Mouse (Mus musculus) urinary bladder, postnatal 10 days (tissue): ENCODE measurements around the gene Cotl1.

Source experiments
- DNase-seq: peaks from one replicate; pipeline ENCODE4 v3.0.0; 2022; ENCODE audit warnings: low spot score

Gene Cotl1

GRCm38 (mm10) chr8:119786871-119787270 lies 53.5 kb downstream of the Cotl1 start:
- DNase-seq = no peak

GRCm38 (mm10) chr8:119785764-119786405 lies 54.5 kb downstream of the Cotl1 start:
- DNase-seq = no peak

- no peak for DNase-seq
Measured at GRCm38 (mm10) chr8:119784676-119785075, 55.7 kb downstream of the Cotl1 start.

DNA sequence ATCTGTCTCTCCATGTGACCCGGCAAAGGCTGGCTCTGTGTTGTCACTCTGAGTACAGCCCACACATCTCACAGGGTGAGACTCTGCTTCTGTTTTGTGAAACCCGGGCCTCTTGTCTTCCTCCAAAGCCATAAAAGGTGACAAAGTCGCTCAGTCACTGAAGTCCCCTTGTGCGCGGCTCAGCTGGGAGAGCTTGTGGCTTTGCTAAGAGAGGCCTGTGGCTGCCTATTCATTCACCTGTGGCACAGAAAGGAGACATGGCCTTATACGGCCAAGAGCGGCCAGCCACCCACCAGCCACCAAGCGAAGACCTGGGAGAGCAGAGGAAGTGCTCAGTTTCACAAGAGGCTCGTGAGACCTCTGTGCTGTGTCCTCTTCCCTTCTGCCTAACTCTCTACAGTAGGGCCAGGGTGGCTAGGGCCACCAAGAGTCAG lies 56.2 kb downstream of the Cotl1 start:
- DNase-seq = no peak

GRCm38 (mm10) chr8:119783579-119783978 lies 56.8 kb downstream of the Cotl1 start:
- no peak for DNase-seq

DNA sequence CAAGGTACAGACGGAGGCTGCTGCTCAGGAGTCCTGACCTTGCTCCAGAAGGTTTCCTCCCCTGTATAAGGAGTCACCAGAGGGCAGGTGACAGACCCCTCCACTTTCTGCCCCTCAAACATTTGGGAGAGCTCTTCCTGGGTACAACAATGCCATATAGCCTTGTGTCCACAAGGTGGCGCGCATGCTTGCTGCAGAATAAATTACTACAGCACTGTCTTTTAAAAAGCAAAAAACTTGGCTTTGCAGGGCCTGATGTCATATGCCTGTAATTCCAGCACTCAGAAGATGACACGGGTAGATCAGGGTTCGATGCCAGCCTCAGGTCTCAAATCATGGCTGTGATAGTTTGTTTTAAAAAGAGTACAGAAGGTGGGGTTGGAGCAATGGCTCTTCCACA lies 57.6 kb downstream of the Cotl1 start:
- peak; percentile 52 for DNase-seq

DNA sequence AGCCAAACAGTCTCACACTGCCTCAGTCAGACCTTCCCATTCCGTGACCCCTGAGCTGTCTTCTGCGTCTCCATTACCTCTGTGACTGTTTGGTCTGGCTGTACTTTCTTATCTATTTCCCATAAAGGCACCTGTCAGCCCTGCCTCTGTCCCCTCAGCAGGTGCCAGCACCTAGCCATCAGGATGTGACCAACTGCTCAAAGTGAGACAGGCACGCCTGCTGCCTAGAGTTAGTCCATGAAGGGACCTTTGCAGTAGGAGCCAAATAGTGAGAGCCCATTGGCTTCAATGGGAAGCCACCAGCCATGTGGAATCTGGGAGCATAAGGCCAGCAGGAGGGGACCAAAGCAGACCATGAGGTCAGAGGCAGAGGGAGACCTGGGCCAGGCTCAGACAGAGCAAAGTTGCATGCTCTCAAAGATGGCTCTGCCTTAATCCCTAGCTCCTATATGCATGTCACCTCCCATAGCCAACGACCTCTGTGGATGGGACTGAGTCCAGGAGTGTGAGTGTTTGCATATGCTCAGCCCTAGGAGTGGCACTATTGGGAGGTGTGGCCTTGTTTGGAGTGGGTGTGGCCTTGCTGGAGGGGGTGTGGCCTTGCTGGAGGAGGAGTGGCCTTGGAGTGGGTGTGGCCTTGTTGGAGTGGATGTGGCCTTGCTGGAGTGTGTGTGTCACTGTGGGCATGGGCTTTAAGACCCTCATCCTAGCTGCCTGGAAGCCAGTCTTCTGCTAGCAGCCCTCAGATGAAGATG lies 59.1 kb downstream of the Cotl1 start:
- DNase-seq = no peak

DNA sequence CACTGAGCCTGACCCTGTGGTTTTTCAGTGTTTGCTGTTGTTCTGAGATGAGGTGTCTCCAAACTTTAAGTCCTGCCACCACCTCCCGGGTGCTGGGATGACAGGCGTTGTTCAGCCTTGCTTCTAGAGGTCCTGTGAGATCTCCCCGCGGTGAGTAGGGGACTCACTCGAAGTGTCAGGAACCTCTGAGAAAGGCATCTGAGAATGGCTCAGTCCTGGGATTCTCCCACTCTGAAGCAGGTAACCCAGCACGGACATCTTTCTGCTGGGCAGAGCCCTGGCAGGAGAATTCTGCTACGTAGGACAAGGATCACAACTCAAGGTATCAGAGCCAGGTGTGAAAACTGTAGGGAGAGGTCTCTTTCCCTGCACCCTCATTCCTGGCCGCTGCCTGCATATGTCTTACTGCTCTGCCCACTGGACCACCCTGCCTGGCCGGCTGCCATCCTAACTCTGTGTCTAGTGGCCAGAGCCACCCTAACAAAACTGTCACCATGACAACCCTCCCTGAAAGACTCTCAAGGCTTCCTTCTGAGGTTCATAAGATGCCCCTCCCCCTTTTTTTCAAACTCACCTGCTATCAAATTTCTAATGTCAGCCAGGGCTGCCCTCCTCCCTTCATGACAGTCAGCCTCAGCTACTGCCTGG lies 59.8 kb downstream of the Cotl1 start:
- DNase-seq = no peak

DNA sequence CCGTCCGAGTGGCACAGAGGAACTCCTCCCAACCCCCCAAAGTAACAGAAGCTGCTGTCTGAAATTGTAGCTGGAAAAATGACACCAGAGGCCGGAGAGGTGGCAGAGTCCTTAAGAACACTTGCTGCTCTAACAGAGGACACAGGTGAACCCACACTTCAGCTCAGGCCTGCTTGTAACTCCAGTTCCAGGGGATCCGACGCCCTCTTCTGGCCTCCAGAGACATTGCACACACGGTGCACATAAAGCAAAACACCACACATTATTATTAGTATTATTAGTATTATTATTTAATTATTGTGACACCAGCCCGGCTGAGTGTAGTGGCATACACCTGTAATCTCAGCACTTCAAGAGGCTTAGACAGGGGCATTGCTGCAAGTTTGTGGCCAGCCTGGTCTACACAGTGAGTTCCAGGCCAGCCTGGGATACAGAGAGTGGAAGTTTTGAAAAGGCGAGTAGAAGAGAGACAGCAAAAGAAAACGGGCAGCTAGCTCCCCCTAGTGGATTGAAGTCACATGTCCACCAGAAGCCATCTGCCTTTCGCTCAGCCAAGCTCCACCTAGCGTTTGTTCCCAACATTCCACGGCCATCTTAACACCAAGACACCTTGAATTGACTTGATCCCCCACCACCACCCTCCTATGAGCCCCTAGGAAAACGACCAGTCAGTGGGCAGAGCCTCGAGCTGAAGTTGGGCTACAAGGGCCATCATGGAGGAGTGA lies 61.2 kb downstream of the Cotl1 start:
- DNase-seq = peak; percentile 59

- DNase-seq = peak; percentile 99
Measured at GRCm38 (mm10) chr8:119778263-119778662, 62.1 kb downstream of the Cotl1 start, which contains the start of gene Tldc1. Gene Tldc1 (minus strand): TSS chr8:119778416.

DNA sequence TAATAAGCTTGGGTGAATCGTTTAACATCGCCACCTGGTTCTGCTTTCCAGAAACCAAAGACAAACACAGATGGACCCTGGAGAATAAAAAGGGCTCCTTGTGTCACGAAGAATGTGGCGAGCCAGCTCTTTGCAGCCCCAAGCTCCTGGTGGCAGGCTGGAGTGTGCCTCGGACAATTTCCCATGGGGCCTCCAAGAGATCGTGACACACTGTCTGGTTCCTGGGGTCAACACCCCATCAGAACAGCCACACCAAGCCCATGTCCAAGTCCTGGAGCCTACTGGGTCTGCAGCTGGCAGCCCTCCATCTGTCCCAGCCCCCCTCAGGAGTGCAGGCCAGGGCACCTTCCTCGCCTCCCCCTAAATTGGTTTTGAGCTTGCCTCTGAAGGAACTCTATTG lies 62.6 kb downstream of the Cotl1 start:
- DNase-seq = no peak

DNA sequence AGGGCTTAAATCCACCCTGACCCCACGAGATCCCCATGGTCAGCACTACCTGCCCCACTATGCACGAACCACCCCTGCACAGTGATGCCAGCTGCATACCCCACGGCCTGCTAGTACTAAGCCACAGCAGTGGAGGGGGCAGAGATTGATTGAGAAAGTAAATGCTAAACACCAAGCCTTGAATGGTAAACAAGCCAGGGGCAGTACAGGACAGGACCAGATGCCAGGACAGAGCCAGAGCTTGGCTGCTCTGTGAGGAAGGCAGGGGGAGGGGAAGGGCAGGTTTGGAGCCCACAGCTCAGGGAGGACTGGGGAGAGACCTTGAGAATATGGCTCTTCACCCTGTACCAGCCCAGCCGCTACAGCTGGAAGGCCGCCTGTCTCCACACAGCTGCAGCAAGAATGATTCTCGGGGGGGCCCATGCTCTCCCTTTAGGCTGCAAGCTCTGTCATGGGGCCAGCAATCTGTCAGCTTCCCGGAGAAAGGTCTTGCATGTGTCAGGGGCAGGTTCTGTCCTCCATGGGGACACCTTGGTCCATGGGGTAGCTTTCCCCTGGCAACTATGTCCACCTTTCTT lies 63.6 kb downstream of the Cotl1 start:
- no peak for DNase-seq

DNA sequence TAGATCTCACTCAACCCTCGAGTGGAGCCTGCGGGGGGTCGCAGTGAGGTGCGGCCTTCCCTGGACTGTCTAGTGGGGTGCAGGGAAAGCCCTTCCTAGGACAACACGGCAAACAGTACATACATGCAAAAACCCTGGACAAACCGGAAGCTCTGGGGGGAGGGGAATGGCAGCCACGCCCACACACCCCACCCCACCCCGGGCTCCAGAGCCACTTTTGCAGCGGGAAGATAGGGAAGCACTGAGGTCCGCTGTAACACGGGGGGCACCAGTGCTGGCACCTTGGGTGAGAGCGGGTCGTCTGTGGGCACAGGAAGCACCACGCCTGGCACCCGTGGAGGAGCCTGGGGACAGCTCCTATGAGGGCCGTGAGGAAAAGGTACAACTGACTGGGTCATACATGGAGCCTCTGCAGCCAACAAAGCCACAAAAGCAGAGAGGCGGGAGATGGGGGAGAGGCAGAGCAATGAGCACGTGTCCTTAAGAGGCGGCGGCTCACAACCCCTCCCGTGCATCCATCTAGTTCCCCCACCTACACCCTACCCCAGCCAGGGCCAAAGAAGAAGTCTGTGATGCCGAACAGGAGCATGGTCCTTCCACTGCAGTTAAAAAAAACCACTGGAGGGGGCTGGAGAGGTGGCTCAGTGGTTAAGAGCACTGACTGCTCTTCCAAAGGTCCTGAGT lies 74.4 kb downstream of the Cotl1 start:
- no peak for DNase-seq

DNA sequence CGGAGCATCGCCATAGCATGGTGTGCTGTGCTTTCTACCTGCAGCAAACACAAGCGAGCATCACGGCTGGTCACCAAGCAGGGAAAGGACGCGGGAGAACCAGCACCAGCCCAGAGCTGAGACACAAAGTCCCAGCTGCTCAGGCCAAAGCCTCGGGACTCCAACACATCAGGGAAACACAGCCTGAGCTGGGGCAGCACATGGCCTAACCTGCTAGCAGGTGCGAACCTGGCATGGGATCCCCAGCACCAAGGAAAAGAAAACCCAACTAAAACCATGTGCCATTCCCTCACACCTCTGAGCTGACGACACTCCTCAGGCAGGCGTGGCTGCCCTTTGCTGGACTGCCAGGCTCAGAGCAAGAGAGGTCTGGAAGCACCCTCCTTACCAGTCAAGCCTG lies 75.0 kb downstream of the Cotl1 start:
- no peak for DNase-seq

GRCm38 (mm10) chr8:119762226-119763220 lies 77.8 kb downstream of the Cotl1 start:
- no peak for DNase-seq

DNA sequence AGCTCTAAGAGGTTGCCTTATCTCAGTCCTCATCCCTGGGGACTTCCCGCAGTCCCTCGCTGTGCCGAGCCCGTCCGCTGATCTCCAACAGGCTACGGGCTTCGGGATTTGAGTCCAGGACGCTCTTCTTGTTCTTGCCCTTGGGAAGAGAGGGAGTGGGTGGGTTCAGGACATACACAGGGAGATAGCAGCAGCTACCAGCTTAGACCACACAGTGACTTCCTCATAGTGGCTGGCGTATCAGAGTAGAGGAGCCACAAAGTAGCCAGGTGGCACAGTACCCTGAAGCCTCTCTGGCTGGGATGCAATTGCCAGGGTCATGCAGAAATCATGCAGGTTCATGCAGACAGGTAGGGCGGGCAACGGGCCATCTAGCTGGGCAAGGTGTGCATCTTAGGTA lies 78.7 kb downstream of the Cotl1 start:
- no peak for DNase-seq
